Mouse (Mus musculus) lung, adult 2 months (tissue): ENCODE results near the gene Kat6b. TPM values are rescaled to one million over a fixed set of nuclear protein-coding genes. Genes with fewer than 3 reads are reported as not detected.

Source experiments
- DNase-seq: peaks from one replicate; pipeline ENCODE4 v3.0.0; 2022
- H3K4me1 ChIP-seq: fragments of 200-500 bp; 2 replicates; pipeline ENCODE4 v1.6.1; 2011; ENCODE audit warnings: low read length; ENCODE audit not compliant: control insufficient read depth, insufficient read depth
- H3K4me3 ChIP-seq: fragments of 200-500 bp; replicated peaks from 2 replicates; pipeline ENCODE3; 2011; ENCODE audit warnings: low read depth, mild to moderate bottlenecking, control low read depth, low read length; ENCODE audit errors: extremely low read depth
- CTCF ChIP-seq: fragments of 200-500 bp; IDR thresholded peaks from 2 replicates; pipeline ENCODE4 v1.5.1; 2011; ENCODE audit warnings: mild to moderate bottlenecking, low read length, control low read depth; ENCODE audit not compliant: insufficient read depth
- POLR2A ChIP-seq: fragments of 200-500 bp; IDR thresholded peaks from 2 replicates; pipeline ENCODE4 v1.6.1; 2011; ENCODE audit warnings: low read depth, mild to moderate bottlenecking, control low read depth, low read length, borderline replicate concordance; ENCODE audit errors: extremely low read depth
- WGBS: fragments of 180-500 bp; shearing (Covaris S2); methylation state at CpG from one replicate; pipeline ENCODE4 v1.1.7; 2018; 5-methylcytosine and 5-hydroxymethylcytosine counted together
- polyA plus RNA-seq: library from polyadenylated mRNA; depleted of rRNA; stranded (reverse); fragments of >200 nt; gene quantifications from 2 replicates; pipeline ENCODE4 v1.2.3, GENCODE M21; 2012

Gene Kat6b
- polyA plus RNA-seq, 1 experiment = 11.5 TPM

DNA sequence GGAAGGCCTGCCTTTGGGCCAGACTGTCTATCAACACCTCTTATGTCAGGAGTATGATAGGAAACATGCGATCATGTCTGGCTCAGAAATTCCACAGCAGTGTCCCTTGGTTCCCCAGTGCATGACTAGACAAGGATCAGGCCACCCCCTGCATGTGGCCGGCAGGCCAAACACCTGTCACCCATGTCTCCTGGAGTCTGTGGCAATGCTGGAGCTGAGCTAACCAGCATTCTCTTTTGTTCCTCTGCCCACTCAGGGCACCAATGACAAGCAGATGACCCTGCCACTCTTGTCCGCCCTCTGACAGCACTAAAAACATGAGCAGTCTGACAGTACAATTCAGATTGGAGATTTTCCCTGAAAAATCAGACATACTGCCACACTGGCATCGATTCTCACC is 202.6 kb downstream of the Kat6b start:
- 94% methylated on average over 4 of the region's 4 CpGs for WGBS
- Histone ChIP-seq H3K4me1 (no peaks in the 10 kb centered on the region), H3K4me3 (no peak overlapping the region)
- TF ChIP-seq POLR2A = no peak
- no peak for TF ChIP-seq CTCF
- no peak for DNase-seq

DNA sequence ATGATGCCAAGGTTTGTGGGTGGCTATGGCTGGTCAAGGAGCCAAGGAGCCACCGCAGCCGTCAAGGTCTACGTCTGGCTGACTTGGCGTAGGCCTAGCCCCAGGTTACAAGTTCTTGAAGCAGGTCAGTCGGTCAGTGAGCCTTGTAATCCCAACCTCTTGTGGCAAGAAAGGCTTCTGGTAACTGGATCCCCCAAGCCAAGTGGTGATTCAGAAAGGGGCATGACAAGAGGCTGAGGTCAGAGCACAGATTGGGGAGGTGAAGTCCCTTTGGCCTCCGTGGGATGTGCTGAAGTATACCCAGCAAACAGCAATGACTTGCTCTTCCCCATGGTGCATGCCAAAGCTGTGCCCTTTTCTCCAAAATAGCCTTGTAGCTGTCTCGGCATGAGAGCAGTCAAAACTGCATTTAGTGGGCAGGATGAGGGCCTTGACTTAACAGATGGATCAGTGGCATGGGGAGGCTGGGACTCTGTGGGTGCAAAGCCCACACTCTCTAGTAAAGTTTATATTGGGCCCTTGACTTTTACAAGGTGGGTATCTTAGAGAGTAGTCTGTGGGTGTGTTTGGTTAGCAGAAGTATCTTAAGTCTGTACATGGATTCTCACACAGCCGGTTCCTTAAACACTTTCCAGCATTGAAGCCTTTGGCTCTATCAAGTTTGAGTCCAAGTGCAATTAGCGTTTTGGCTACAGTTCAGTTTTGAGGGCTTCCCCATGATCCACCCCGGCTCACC is 204.3 kb downstream of the Kat6b start:
- no peak for DNase-seq
- Histone ChIP-seq H3K4me3 (no peak overlapping the region), H3K4me1 (no peaks in the 10 kb centered on the region)
- TF ChIP-seq CTCF (no peak), POLR2A (no peak)
- 91% methylated on average over 10 of the region's 10 CpGs for WGBS

DNA sequence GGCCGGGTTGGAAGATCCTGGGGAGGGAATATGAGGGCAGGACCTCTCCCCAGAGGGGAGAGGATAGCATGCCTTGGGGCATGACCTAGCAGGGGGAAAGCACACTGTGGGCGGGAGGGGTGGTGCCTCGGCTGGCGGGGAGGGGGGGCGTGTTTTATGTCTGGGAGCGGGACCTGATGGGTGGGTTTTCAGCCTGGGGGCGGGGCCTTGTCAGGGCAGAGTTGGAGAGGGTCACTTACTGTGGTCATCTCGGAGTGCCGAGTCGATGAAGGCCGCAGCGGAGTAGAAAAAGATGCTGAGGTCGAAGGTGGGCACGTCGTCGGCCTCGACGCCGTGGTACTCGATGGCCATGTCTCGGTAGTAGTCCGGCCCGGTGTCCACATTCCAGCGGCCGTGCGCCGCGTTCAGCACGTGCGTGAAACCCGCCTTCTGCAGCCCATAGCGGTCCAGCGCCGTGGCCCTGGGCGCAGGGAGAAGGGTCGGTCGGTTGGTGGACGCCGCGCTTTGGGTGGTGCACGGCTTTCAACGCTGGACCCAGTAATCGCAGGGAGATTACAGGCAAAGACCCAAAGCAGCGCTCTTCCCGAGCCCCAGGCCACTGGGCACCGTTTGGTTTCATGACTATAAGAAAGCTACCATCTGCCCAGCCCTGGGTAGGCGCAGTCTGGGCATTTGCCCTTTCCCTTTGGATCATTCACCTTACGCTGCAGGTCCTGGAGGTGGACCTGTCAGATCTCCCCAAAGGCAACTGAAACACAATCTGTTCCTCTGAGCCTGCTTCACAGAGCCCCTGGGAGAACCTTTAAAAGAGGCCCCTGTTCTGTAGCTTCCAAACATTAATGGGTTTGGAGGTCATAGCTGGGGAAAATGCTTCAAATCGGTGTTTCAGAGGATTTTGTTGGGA is 205.4 kb downstream of the Kat6b start:
- Histone ChIP-seq H3K4me1 (0 out of 2 replicates have a peak, but pooled peaks cover 2% of the 10 kb centered on the region), H3K4me3 (peak overlapping the region; percentile 12)
- DNase-seq = no peak
- TF ChIP-seq POLR2A = no peak
- TF ChIP-seq CTCF = no peak
- 30% methylated on average over 49 of the region's 49 CpGs for WGBS

DNA sequence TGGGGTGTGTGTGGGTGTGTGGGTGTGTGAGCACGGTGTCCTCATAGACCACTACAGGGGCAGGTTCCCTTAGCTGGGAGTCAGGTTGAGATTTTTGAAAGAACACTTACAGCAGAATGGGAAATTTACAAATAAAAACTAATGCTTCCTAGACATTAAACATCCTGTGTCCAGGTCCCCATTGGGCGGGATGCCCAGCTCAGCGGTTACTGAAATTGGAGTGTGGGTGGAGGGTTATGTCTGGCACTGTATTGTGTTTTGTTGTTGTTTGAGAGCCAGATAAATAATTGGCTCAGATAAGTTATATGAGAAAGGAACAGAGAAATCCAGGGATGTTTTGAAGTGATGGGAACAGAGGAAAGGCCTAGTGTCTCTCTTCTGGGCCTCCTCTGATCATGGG is 209.8 kb downstream of the Kat6b start:
- TF ChIP-seq CTCF (no peak), POLR2A (no peak)
- Histone ChIP-seq H3K4me1 (0 out of 2 replicates have a peak, but pooled peaks cover 2% of the 10 kb centered on the region), H3K4me3 (no peak overlapping the region)
- no peak for DNase-seq
- WGBS = 37% methylated on average over 3 of the region's 3 CpGs

DNA sequence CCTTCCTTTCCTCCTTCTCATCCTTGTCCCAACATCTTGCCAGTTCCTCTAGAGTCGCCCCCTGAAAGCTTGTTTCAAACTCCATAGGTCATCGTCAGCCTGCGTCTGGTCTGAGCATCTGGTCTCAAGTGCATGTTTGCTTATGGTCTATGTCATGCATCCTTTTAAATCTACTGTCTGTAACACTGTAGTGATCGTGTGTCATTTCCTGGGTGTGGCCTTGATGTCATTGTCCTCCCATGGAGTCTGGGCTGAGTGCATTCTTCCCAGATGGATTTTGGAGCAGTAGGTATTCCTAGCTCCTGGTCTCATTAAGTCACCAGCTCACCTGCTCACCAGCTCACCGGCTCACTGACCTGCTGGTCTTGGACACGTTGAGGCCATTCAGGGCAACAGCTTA is 213.8 kb downstream of the Kat6b start:
- H3K4me3 ChIP-seq = no peak overlapping the region
- 0 out of 2 replicates have a peak, but pooled peaks cover 2% of the 10 kb centered on the region for H3K4me1 ChIP-seq
- no peak for DNase-seq
- 59% methylated on average over 6 of the region's 6 CpGs for WGBS
- no peak for TF ChIP-seq CTCF
- TF ChIP-seq POLR2A = no peak

DNA sequence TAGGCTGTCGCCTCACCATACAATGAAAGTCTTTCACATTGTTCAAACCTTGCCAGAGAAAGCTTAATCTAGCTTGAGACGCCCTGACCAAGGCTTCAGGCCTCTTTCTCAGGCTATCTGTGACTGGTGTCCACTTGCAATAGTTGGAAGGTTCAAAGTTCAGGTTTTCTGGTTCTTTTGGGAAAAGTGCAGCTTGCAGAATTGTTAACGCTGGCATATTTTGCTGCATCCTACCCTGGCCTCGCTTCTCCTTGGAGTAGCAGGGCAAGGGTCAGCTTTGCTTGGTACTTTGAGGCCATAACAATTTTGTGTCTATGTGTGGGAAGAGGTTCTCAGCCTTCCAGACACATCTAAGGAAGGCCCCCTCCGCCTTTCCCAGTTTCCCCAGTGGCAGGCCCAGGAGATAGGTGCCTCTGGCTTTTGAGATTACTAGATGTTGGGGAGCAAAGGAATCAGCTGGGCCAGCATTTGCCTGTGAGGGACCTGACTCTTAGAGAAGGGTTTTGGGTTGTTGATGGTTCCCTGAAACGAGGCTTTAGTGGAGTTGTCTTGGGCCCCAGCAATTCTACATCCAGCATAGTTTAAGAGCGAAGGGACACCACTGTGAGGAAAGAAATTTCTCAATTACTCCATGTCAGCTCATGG is 215.1 kb downstream of the Kat6b start:
- WGBS = 89% methylated on average over 7 of the region's 7 CpGs
- Histone ChIP-seq H3K4me1 (0 out of 2 replicates have a peak, but pooled peaks cover 2% of the 10 kb centered on the region), H3K4me3 (no peak overlapping the region)
- DNase-seq = no peak
- TF ChIP-seq POLR2A (no peak), CTCF (no peak)

DNA sequence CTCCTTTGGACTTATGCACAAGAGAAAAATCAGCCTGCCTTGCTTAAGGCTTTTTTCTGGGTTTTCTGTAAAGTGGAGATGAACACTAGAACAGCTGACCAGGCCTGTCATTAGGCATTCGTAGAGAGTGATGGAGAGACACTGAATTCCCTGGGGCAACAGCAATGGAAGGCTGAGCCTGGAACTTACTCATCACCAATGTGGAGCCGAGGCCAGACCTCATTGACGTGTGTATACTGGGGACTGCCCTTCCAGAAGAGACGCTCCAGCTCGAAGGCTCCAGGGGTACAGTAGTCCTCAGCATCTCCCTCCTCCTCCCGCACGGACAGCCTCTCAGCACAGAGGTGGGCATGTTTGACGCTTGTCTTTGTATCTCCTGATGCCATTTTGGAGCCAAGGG is 221.5 kb downstream of the Kat6b start:
- peaks cover 14% of the 10 kb centered on the region for H3K4me1 ChIP-seq
- TF ChIP-seq POLR2A (no peak), CTCF (no peak)
- WGBS = 81% methylated on average over 8 of the region's 8 CpGs
- H3K4me3 ChIP-seq = no peak overlapping the region
- no peak for DNase-seq

DNA sequence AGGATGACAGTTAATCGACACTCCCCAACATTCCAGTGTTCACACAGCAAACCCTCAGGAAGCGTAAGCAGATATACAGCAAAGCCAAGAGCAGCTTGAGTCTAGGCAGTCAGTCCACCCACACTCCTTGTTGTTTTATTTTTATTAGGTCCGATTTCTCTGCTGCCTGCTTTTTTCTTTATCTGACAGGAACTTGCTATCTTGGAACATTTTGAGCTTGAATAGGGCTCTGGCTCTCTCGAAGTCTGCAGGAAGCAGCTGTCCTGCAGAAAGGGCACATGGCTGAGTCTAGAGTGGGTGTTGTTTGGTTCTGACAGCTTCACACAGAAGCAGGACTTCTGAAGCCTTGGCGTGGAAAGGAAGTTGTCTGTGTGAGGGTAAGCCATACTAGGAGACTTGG is 222.0 kb downstream of the Kat6b start:
- Histone ChIP-seq H3K4me3 (no peak overlapping the region), H3K4me1 (peaks cover 16% of the 10 kb centered on the region)
- TF ChIP-seq CTCF = no peak
- no peak for TF ChIP-seq POLR2A
- WGBS = 28% methylated on average over 5 of the region's 5 CpGs
- no peak for DNase-seq

DNA sequence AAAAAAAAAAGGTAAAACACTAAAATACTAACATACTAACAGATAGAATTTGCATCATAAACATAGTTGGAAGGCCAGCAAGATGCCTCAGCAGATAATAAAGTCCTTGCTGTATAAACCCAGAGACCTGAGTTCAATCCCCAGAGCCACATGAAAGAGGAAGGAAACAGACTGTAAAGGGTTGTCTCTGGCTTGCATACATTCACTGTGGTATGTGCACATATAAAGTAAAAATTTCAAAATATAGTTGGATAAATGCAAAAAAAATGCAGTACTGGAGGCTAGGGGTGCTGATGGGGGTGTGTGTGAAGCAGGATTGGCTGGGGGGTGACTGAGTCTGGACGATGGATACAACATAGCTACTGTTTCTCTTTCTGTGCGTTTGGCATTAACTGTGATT is 224.2 kb downstream of the Kat6b start:
- DNase-seq = no peak
- TF ChIP-seq POLR2A (no peak), CTCF (no peak)
- H3K4me3 ChIP-seq = no peak overlapping the region
- peaks cover 19% of the 10 kb centered on the region for H3K4me1 ChIP-seq
- 85% methylated on average over 2 of the region's 2 CpGs for WGBS

DNA sequence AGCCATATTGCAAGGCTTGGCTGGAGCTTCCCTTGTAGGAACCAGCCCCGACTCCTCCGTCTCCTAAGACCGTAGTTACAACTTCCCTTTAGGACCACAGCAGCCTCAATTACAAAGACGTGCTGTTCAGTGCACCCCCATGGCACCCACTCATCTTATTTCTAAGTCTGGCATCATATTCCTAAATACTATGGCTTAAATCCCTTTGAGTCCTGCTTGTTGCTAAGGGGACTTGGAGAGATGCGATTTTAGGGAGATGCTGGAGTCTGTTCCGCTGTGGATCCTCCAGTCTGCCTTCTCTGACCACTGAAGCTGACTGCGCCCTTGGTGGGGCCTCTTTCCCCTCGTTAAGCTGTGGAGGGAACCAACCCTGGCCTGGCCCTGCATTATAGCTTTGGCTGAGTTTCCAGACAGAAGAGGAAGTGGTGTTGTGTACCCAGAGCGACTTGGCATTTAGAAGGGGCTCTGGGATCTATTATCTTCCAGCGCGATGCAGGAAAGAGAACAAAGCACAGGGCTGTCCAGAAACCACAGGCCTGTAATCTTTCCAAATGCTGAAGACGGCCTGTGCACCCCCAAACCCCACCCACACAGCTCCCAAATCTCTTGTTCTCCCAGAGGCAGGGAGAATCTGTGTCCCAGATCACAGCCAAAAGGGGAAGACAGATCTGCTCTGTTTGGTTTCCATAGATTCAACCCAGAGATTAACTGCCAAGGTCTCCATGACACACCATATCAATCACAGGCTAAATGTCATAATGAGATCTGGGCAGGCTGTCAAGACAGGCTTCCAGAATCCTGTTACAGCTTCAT is 225.7 kb downstream of the Kat6b start:
- peaks cover 19% of the 10 kb centered on the region for H3K4me1 ChIP-seq
- no peak overlapping the region for H3K4me3 ChIP-seq
- WGBS = 37% methylated on average over 12 of the region's 12 CpGs
- TF ChIP-seq POLR2A (0 out of 2 replicates have a peak, but pooled peaks have one; percentile 9), CTCF (no peak)
- DNase-seq = peak; percentile 19
